Mouse (Mus musculus) lung, adult 2 months (tissue): ENCODE data around the gene Snip1. TPM values are rescaled to one million over a fixed set of nuclear protein-coding genes. Genes with fewer than 3 reads are reported as not detected.

ENCODE experiments used
- DNase-seq: peaks from one replicate; pipeline ENCODE4 v3.0.0; 2022
- H3K4me1 ChIP-seq: fragments of 200-500 bp; 2 replicates; pipeline ENCODE4 v1.6.1; 2011; ENCODE audit warnings: low read length; ENCODE audit not compliant: control insufficient read depth, insufficient read depth
- H3K4me3 ChIP-seq: fragments of 200-500 bp; replicated peaks from 2 replicates; pipeline ENCODE3; 2011; ENCODE audit warnings: low read depth, mild to moderate bottlenecking, control low read depth, low read length; ENCODE audit errors: extremely low read depth
- CTCF ChIP-seq: fragments of 200-500 bp; IDR thresholded peaks from 2 replicates; pipeline ENCODE4 v1.5.1; 2011; ENCODE audit warnings: mild to moderate bottlenecking, low read length, control low read depth; ENCODE audit not compliant: insufficient read depth
- POLR2A ChIP-seq: fragments of 200-500 bp; IDR thresholded peaks from 2 replicates; pipeline ENCODE4 v1.6.1; 2011; ENCODE audit warnings: low read depth, mild to moderate bottlenecking, control low read depth, low read length, borderline replicate concordance; ENCODE audit errors: extremely low read depth
- WGBS: fragments of 180-500 bp; shearing (Covaris S2); methylation state at CpG from one replicate; pipeline ENCODE4 v1.1.7; 2018; 5-methylcytosine and 5-hydroxymethylcytosine counted together
- polyA plus RNA-seq: library from polyadenylated mRNA; depleted of rRNA; stranded (reverse); fragments of >200 nt; gene quantifications from 2 replicates; pipeline ENCODE4 v1.2.3, GENCODE M21; 2012

The Snip1 gene
- polyA plus RNA-seq, 1 experiment = 8.8 TPM

GRCm38 (mm10) chr4:125058033-125058432, 8.4 kb upstream of the Snip1 start:
- Histone ChIP-seq H3K4me3 (no peak overlapping the region), H3K4me1 (no peaks in the 10 kb centered on the region)
- 52% methylated on average over 5 of the region's 5 CpGs for WGBS
- TF ChIP-seq CTCF = no peak
- TF ChIP-seq POLR2A = no peak
- no peak for DNase-seq

GRCm38 (mm10) chr4:125059025-125059424, 7.4 kb upstream of the Snip1 start:
- WGBS = 6% methylated on average over 8 of the region's 8 CpGs
- peak; percentile 51 for DNase-seq
- Histone ChIP-seq H3K4me3 (no peak overlapping the region), H3K4me1 (no peaks in the 10 kb centered on the region)
- TF ChIP-seq CTCF (peak; percentile 91), POLR2A (no peak)

- H3K4me3 ChIP-seq = no peak overlapping the region
- 60% methylated on average over 8 of the region's 8 CpGs for WGBS
- TF ChIP-seq CTCF (no peak), POLR2A (no peak)
- H3K4me1 ChIP-seq = 0 out of 2 replicates have a peak, but pooled peaks cover 4% of the 10 kb centered on the region
- no peak for DNase-seq
Observed at GRCm38 (mm10) chr4:125063829-125064228, 2.6 kb upstream of the Snip1 start.

GRCm38 (mm10) chr4:125065517-125066307, 760 bp upstream of the Snip1 start, which contains the start of gene Dnali1:
TSS of gene Dnali1 (minus strand) at chr4:125065703.
- H3K4me3 ChIP-seq = peak within 1 kb of the TSS; percentile 69
- H3K4me1 ChIP-seq = 0 out of 2 replicates have a peak, but pooled peaks cover 4% of the 10 kb centered on the region
- WGBS = 2% methylated on average over 26 of the region's 26 CpGs
- peak; percentile 60 for DNase-seq
- TF ChIP-seq CTCF (no peak), POLR2A (no peak)

- no peak for DNase-seq
- TF ChIP-seq POLR2A = no peak
- no peak for TF ChIP-seq CTCF
- Histone ChIP-seq H3K4me1 (no peaks in the 10 kb centered on the region), H3K4me3 (no peak overlapping the region)
- WGBS = 93% methylated on average over 2 of the region's 2 CpGs
Observed at GRCm38 (mm10) chr4:125077700-125078099, 11.2 kb downstream of the Snip1 start.

GRCm38 (mm10) chr4:125078698-125079097, 12.2 kb downstream of the Snip1 start:
- TF ChIP-seq POLR2A (no peak), CTCF (no peak)
- no peak for DNase-seq
- no peak overlapping the region for H3K4me3 ChIP-seq
- H3K4me1 ChIP-seq = no peaks in the 10 kb centered on the region
- 92% methylated on average over 2 of the region's 2 CpGs for WGBS

GRCm38 (mm10) chr4:125084403-125085345, 18.2 kb downstream of the Snip1 start, which contains the start of gene Meaf6:
TSS of gene Meaf6 (plus strand) at chr4:125085134.
- WGBS = 3% methylated on average over 59 of the region's 63 CpGs
- TF ChIP-seq CTCF (peak; percentile 35), POLR2A (0 out of 2 replicates have a peak, but pooled peaks have one; percentile 60)
- peak; percentile 94 for DNase-seq
- peaks cover 7% of the 10 kb centered on the region for H3K4me1 ChIP-seq
- H3K4me3 ChIP-seq = peak within 1 kb of the TSS; percentile 99

- under 1% methylated on average over 40 of the region's 45 CpGs for WGBS
- Histone ChIP-seq H3K4me3 (peak overlapping the region; percentile 99), H3K4me1 (peaks cover 7% of the 10 kb centered on the region)
- TF ChIP-seq POLR2A (no peak), CTCF (no peak)
- no peak for DNase-seq
Observed at GRCm38 (mm10) chr4:125085346-125085841, 18.9 kb downstream of the Snip1 start.

- WGBS = 84% methylated on average over 5 of the region's 5 CpGs
- no peak for TF ChIP-seq CTCF
- no peak for TF ChIP-seq POLR2A
- no peaks in the 10 kb centered on the region for H3K4me1 ChIP-seq
- DNase-seq = no peak
- H3K4me3 ChIP-seq = no peak overlapping the region
Observed at GRCm38 (mm10) chr4:125093031-125093430, 26.6 kb downstream of the Snip1 start.
